Mouse (Mus musculus) heart, embryonic 11.5 days (tissue): ENCODE data around the gene Lenep. TPM values are rescaled to one million over a fixed set of nuclear protein-coding genes. Genes with fewer than 3 reads are reported as not detected.

Experiments used
- ATAC-seq: fragments of 200-750 bp; cut with Nextera tagmentation; replicated peaks from 2 replicates; pipeline ENCODE4 v1.8.0; 2017; ENCODE audit warnings: moderate library complexity; ENCODE audit not compliant: insufficient number of reproducible peaks, low FRiP score, low TSS enrichment
- H3K27ac ChIP-seq: fragments of 300-500 bp; sonication (generic); 2 replicates; pipeline ENCODE4 v1.5.1; 2014; ENCODE audit warnings: mild to moderate bottlenecking, low read depth, low read length
- H3K27me3 ChIP-seq: fragments of 300-500 bp; sonication (generic); 2 replicates; pipeline ENCODE4 v1.6.1; 2014; ENCODE audit warnings: mild to moderate bottlenecking, low read length, mixed read lengths; ENCODE audit not compliant: control insufficient read depth, insufficient read depth
- H3K36me3 ChIP-seq: fragments of 300-500 bp; sonication (generic); 2 replicates; pipeline ENCODE4 v1.6.1; 2014; ENCODE audit warnings: mild to moderate bottlenecking, low read length, moderate library complexity, mixed read lengths; ENCODE audit not compliant: control insufficient read depth, insufficient read depth
- H3K4me1 ChIP-seq: fragments of 300-500 bp; sonication (generic); 2 replicates; pipeline ENCODE4 v1.6.1; 2014; ENCODE audit warnings: low read length; ENCODE audit not compliant: control insufficient read depth, insufficient read depth
- H3K4me2 ChIP-seq: fragments of 300-500 bp; sonication (generic); 2 replicates; pipeline ENCODE4 v1.6.1; 2014; ENCODE audit warnings: mild to moderate bottlenecking, moderate library complexity
- H3K4me3 ChIP-seq: fragments of 300-500 bp; sonication (generic); 2 replicates; pipeline ENCODE4 v1.5.1; 2014; ENCODE audit warnings: low read depth, low read length
- H3K9ac ChIP-seq: fragments of 300-500 bp; sonication (generic); 2 replicates; pipeline ENCODE4 v1.6.1; 2014; ENCODE audit warnings: mild to moderate bottlenecking, low read depth, low read length, moderate library complexity
- H3K9me3 ChIP-seq: fragments of 300-500 bp; sonication (generic); replicated peaks from 2 replicates; pipeline ENCODE4 v1.6.1; 2016; ENCODE audit warnings: low read length; ENCODE audit not compliant: control insufficient read depth
- WGBS: fragments of 180-500 bp; shearing (Covaris S2); extraction: QIAGEN DNeasy Blood & Tissue Kit; methylation state at CpG from one replicate; pipeline ENCODE4 v1.1.7; 2014; ENCODE audit not compliant: insufficient replicate concordance; 5-methylcytosine and 5-hydroxymethylcytosine counted together
- polyA plus RNA-seq: library from polyadenylated mRNA; unstranded; fragments of >200 nt; fragmentation: Nextera tagmentation; extraction: Ambion mirVana; gene quantifications from 2 replicates; pipeline ENCODE4 v1.2.1, GENCODE M21; 2014

Lenep gene
- polyA plus RNA-seq, 1 experiment from 2014 or later = not detected

DNA sequence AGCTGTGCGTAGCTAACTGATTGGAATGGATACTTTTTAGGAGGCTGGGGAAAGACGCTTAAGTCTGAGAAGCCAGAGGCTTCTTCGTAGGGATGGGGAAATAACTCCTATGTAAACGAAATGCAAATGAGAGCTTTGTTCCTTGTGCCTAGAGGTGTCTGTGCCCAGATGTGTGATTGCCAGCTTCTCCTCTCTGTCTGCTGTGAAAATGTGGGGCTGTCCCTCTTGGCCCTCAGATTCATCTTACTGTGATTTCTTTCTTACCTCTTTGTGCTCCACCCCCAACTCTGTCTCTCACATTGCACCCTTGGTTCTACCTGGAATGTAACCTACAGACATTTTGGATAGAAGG is 6.0 kb downstream of the Lenep start:
- Histone ChIP-seq H3K9me3 (no peaks in the 10 kb centered on the region), H3K4me3 (peak overlapping the region; percentile 70), H3K27ac (peak overlapping the region; percentile 42), H3K36me3 (0 out of 2 replicates have a peak, but pooled peaks cover 2% of the 10 kb centered on the region), H3K27me3 (no peaks in the 10 kb centered on the region), H3K4me2 (peak overlapping the region; percentile 100), H3K4me1 (peaks cover 15% of the 10 kb centered on the region), H3K9ac (peak overlapping the region; percentile 73)
- no peak for ATAC-seq
- 0% methylated on average over 4 of the region's 4 CpGs for WGBS

DNA sequence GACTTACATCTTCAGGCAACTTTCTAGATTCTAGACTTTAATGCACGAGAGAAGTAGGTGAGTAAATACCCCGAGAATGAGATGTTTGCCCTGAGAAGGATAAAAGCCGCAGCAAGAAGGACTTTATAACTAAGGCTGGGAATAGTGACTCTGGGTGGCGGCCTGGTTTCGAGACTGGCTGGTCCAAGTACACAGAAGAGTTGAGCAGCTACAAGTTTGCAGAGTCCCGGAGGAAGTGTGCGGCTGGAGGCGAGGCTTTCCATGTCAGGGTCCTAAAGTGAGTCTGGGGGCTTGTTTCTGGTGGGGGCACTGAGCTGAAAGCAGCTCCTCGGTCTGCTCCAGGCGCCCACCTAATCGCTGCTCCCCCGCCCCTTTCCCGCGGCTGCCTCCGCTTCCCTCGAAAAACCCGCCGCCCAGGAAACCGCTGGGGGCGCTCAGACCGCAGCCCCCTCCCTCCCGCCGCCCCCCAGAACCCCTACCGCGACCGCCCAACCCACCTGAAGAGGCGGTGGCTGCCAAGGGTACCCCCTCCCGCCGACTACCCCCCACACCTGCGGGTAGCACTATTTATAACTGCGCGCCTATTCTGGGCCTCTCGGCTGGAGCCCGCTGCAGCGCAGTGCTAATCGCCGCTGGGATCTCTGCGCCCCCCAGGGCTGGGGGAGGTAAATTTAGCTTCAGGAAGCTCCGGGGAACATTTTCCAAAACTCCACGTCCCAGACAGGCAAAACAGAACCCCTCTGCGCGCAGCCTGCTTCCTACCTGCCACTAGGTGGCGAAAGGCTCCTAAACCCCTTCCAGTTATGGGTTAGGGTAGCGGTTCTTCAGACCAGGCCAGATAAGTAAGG is 6.6 kb downstream of the Lenep start:
- peak overlapping the region; percentile 70 for H3K4me3 ChIP-seq
- H3K27ac ChIP-seq = peak overlapping the region; percentile 42
- 0 out of 2 replicates have a peak, but pooled peaks cover 2% of the 10 kb centered on the region for H3K36me3 ChIP-seq
- ATAC-seq = no peak
- no peaks in the 10 kb centered on the region for H3K9me3 ChIP-seq
- H3K4me2 ChIP-seq = peak overlapping the region; percentile 100
- no peaks in the 10 kb centered on the region for H3K27me3 ChIP-seq
- WGBS = under 1% methylated on average over 42 of the region's 44 CpGs
- H3K9ac ChIP-seq = peak overlapping the region; percentile 73
- peaks cover 19% of the 10 kb centered on the region for H3K4me1 ChIP-seq

DNA sequence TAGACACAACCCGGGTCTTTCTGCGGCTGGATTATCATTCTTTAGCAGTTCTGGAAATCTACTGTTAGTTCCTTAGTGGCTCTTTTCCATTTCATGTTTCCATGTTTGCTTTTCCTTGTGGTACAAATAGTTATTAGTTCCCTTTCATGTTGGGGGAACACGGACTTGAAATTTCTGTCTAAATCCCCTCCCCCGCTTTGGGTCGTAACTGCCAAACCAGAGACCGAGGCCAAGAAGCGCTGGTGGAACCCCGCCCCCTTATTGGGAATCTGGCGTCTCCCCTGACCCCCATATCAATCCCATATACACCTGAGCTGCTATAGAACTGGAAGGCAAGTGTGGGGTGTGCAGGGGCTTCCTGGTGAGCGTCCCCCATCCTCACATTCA is 7.2 kb downstream of the Lenep start:
- peak overlapping the region; percentile 73 for H3K9ac ChIP-seq
- peaks cover 26% of the 10 kb centered on the region for H3K4me1 ChIP-seq
- peak overlapping the region; percentile 93 for H3K27ac ChIP-seq
- WGBS = 2% methylated on average over 10 of the region's 10 CpGs
- H3K9me3 ChIP-seq = no peaks in the 10 kb centered on the region
- no peaks in the 10 kb centered on the region for H3K27me3 ChIP-seq
- peak overlapping the region; percentile 100 for H3K4me2 ChIP-seq
- H3K4me3 ChIP-seq = peak overlapping the region; percentile 70
- ATAC-seq = no peak
- H3K36me3 ChIP-seq = no peaks in the 10 kb centered on the region

DNA sequence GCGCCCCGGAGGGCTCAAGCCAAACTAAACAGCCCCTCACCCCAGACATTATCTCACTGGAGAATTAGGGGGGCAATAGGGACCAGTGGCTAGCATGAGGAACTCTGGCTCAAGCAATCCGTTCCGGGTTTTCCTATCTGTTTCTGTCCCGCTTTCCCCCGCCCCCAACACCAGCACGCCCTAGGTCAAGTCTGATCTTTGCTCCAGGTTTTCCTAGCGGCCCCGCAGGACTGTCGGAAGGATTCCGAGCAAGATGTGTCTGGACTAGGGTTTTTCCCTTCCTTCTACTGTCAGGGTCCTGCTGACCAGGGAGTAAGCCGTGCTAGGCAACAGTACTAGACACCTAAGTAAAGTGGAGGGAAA is 7.7 kb downstream of the Lenep start:
- Histone ChIP-seq H3K36me3 (no peaks in the 10 kb centered on the region), H3K9me3 (no peaks in the 10 kb centered on the region), H3K4me2 (peak overlapping the region; percentile 100), H3K27me3 (no peaks in the 10 kb centered on the region), H3K9ac (peak overlapping the region; percentile 73), H3K4me3 (peak overlapping the region; percentile 70), H3K27ac (peak overlapping the region; percentile 93), H3K4me1 (peaks cover 30% of the 10 kb centered on the region)
- WGBS = 0% methylated on average over 11 of the region's 12 CpGs
- no peak; the same call in 1 of the 2 replicates for ATAC-seq

DNA sequence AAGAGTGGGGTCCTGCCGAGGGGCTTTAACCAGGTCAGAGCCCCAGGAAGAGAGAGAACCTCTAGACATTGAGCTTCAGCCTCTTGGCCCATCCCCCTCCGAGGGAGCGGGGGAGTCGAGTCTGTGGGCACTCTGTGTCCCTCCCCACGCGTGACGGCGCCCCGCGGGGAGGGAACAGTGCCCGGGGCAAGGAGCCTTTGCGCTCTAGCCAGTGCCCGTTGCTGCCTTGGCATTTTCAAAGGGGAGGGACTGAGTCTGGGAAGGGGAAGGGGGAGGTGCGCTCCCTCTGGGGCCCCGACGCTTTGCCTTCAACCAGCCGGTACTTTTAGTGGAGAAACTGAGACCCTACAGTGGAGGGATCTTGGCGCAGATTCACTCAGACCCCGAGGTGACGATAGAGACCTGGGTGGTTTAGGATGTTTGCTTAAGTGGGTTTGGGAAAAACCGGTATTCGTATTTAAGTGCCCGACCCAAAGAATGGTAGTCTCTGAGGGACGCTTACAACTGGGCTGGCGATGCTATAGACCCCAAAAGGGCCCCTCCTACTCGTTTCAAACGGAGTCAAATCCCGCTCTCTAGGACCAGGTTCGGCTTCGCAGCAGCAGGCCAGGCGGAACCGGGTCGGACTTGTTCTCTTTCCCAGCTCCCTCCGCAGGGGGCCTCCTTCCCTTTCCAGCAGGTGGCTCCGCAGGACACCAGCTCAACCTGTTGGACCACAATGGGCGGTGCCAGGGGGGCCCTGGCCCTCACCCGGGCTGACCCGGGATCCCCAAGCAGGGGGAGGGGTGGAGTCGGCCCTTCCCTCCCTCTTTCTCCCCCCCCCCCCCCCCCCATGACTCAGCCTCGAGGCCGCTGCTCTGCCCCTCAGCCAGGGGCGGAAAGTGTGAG is 8.3 kb downstream of the Lenep start, which contains the start of gene Zbtb7b:
Zbtb7b (minus strand) TSS at position 771 of the 888 bp plus-strand sequence.
- ATAC-seq = peak; percentile 32
- no peaks in the 10 kb centered on the region for H3K9me3 ChIP-seq
- H3K4me3 ChIP-seq = peak within 1 kb of the TSS; percentile 70
- H3K4me2 ChIP-seq = peak within 1 kb of the TSS; percentile 100
- H3K4me1 ChIP-seq = peaks cover 30% of the 10 kb centered on the region
- H3K27me3 ChIP-seq = no peaks in the 10 kb centered on the region
- no peaks in the 10 kb centered on the region for H3K36me3 ChIP-seq
- H3K9ac ChIP-seq = peak within 1 kb of the TSS; percentile 73
- WGBS = 0% methylated on average over 39 of the region's 42 CpGs
- H3K27ac ChIP-seq = peak within 1 kb of the TSS; percentile 93

DNA sequence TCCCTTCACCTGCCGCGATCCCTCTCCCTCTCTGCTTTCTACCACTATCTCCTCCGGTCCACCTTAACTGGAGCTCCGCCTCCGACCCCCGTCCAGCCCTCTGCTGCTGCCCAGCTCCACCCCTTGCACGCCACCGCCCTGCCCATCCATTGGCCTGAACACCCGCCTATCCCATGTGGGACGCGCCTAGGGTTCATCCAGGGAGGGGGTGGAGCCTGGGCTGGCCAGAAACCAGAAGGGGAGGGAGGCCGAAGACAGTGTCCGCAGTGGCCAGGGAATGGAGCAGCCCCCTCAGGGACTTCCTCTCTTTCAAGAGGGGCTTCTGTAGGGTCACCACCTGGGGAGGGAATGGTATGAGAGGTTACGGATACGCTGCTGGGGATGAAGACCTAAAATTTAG is 9.0 kb downstream of the Lenep start:
- H3K9me3 ChIP-seq = no peaks in the 10 kb centered on the region
- ATAC-seq = peak; percentile 93
- peak overlapping the region; percentile 100 for H3K4me2 ChIP-seq
- WGBS = 0% methylated on average over 15 of the region's 15 CpGs
- peaks cover 30% of the 10 kb centered on the region for H3K4me1 ChIP-seq
- H3K4me3 ChIP-seq = peak overlapping the region; percentile 70
- no peaks in the 10 kb centered on the region for H3K27me3 ChIP-seq
- H3K36me3 ChIP-seq = no peaks in the 10 kb centered on the region
- peak overlapping the region; percentile 73 for H3K9ac ChIP-seq
- peak overlapping the region; percentile 93 for H3K27ac ChIP-seq

DNA sequence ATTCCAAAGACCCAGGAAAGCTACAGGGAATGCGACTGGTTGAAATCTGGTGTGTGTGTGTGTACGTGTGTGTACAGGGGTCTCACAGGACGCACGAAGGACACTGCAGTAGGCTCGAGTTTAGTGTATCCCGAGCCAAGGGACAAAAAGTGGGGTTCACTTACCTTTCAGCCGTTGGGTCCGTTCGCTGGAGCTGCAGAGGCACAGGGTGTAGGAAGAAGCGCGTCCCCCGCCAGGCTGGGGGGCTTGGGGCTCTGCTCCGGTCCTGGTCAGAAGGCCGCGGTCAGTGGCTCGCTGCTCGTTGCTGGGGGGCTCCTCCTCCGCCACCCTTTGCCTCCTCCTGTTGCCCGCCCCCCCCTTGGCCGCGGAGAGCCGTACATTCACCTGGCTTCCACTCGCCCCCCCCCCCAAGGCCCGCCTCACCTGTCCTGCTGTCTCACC is 9.7 kb downstream of the Lenep start:
- Histone ChIP-seq H3K27me3 (no peaks in the 10 kb centered on the region), H3K36me3 (no peaks in the 10 kb centered on the region), H3K27ac (no peak overlapping the region), H3K9me3 (no peaks in the 10 kb centered on the region), H3K4me3 (peak overlapping the region; percentile 70), H3K4me1 (peaks cover 30% of the 10 kb centered on the region), H3K4me2 (peak overlapping the region; percentile 100), H3K9ac (peak overlapping the region; percentile 86)
- WGBS = 1% methylated on average over 17 of the region's 24 CpGs
- ATAC-seq = no peak

DNA sequence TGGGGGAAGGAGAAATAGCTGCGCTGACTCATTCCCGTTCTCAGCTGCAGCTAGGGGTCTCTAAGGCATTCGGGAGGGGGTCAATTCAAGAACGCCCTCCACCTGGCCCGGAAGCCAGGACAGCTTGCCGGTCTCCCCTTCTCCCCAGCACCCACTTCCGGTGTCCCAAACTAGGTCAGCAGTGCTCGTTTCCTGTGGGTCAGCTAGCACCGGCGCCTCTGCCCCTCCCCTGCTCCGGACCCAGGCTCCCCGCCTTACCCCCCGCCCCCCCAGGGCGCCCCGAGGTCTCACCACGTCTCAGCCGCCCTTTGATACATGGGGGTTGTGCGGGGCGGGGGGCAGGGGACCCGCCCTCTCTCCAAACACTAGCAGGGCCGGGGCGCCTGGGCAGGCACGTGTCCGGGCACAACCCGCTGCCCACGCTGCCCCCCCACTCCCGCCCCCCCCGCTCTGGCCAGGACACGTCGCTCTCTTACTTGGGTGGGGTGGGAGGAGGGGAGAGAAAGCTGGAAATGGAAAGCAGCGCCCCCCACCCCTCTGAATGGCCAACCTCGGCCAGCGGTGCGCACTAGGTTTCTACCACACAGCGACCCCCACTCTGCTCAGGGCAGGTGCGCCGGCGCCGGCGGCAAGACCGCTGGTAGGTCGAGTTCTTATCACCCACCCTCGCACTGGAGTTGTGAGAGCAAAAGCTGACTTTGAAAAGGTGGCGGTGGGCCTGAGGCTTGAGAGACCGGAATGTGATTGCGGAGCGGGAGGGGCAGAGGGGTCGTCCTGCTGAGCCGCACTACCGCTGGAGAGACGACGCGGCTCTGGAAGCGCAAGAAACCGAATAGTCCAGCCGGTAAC is 10.7 kb downstream of the Lenep start:
- H3K36me3 ChIP-seq = no peaks in the 10 kb centered on the region
- under 1% methylated on average over 51 of the region's 56 CpGs for WGBS
- H3K4me2 ChIP-seq = peak overlapping the region; percentile 100
- no peaks in the 10 kb centered on the region for H3K9me3 ChIP-seq
- peak overlapping the region; percentile 86 for H3K9ac ChIP-seq
- H3K27me3 ChIP-seq = no peaks in the 10 kb centered on the region
- ATAC-seq = no peak
- H3K27ac ChIP-seq = 0 out of 2 replicates have a peak overlapping the region, but pooled peaks have one; percentile 29
- peak overlapping the region; percentile 70 for H3K4me3 ChIP-seq
- H3K4me1 ChIP-seq = peaks cover 32% of the 10 kb centered on the region
